Mouse (Mus musculus): ENCODE measurements around the gene Scrn3. TPM values are rescaled to one million over a fixed set of nuclear protein-coding genes. Genes with fewer than 3 reads are reported as not detected.

Gene Scrn3
- total and polyA plus RNA-seq, 2 experiments, result 16.0 to 41.3 TPM

- Histone ChIP-seq H3K27ac (replicated peaks; ENCODE audit: insufficient read depth, low read depth, low read length) (no peak overlapping the region), H3K4me3 (ENCODE audit: insufficient read depth, low read depth, low read length) (no peak overlapping the region), H3K79me2 (ENCODE audit: control insufficient read depth, insufficient read depth, low read length) (no peaks in the 10 kb centered on the region), H3K27me3 (ENCODE audit: control insufficient read depth, insufficient read depth, low read length) (peaks cover 47% of the 10 kb centered on the region), H3K9ac (ENCODE audit: low read depth, low read length) (no peak overlapping the region), H3K4me1 (ENCODE audit: control insufficient read depth, insufficient read depth, low read length) (peaks cover 11% of the 10 kb centered on the region), H3K36me3 (ENCODE audit: control insufficient read depth, insufficient read depth, low read length) (no peaks in the 10 kb centered on the region)
- TF ChIP-seq POLR2A (IDR thresholded peaks at IDR 0.05; ENCODE audit: extremely low read depth, insufficient read depth, low read length) (no peak), CTCF (IDR thresholded peaks at IDR 0.05; ENCODE audit: low read depth, low read length) (no peak)
- no peak for DNase-seq (ENCODE audit: extremely low read depth, low read depth, low spot score)
- WGBS, result 7% methylated on average over 14 of the region's 14 CpGs
Measured at GRCm38 (mm10) chr2:73270071-73270592, 42.3 kb upstream of the Scrn3 start.

DNA sequence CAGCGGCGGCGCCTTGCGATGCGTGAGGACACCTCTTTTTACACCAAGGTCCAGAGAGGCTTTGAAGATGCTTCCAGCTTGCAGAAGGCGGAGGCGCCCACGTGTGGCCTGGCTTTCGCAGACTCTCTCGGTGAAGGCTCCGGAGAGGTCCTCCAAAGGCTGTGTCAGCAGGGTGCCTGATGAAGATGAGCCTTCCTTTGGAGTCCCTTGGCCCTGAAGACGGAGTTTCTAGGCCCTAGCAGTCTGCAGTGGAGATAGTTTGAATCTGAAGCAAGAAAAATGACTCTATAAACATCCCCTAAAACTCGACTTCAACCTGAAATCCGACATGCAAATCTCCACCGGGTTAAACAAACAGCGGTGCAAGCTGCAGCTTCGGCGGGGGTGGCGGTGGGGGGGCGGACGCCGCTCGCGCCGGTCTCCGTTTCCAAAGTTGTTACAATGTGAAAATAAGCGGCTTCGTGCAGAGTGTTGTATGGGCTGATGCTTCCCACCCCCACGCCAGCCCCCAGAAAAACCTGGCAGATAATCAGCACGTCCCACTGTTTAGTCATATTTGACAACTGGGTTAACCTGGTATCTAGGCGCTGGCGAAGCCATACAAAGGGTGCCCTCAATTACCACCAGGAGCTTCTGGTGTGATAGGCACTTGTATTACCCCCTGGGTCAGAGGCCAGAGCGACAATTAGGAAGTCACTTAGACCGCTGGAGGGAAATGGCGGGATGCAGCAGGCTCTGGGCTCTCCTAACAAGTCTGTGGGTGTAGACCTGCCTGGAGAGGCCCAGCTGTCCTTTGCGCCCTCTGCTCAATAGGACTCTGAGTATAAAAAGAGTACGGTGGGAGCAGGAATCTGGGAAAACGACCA lies 41.6 kb upstream of the Scrn3 start:
- Histone ChIP-seq H3K27me3 (ENCODE audit: control insufficient read depth, insufficient read depth, low read length) (peaks cover 46% of the 10 kb centered on the region), H3K4me3 (ENCODE audit: insufficient read depth, low read depth, low read length) (no peak overlapping the region), H3K79me2 (ENCODE audit: control insufficient read depth, insufficient read depth, low read length) (no peaks in the 10 kb centered on the region), H3K36me3 (ENCODE audit: control insufficient read depth, insufficient read depth, low read length) (no peaks in the 10 kb centered on the region), H3K4me1 (ENCODE audit: control insufficient read depth, insufficient read depth, low read length) (peaks cover 11% of the 10 kb centered on the region), H3K9ac (ENCODE audit: low read depth, low read length) (no peak overlapping the region), H3K27ac (replicated peaks; ENCODE audit: insufficient read depth, low read depth, low read length) (no peak overlapping the region)
- DNase-seq (ENCODE audit: extremely low read depth, low read depth, low spot score), result no peak
- 5% methylated on average over 38 of the region's 38 CpGs for WGBS
- TF ChIP-seq CTCF (IDR thresholded peaks at IDR 0.05; ENCODE audit: low read depth, low read length) (no peak), POLR2A (IDR thresholded peaks at IDR 0.05; ENCODE audit: extremely low read depth, insufficient read depth, low read length) (no peak)

GRCm38 (mm10) chr2:73271459-73272161 lies 40.8 kb upstream of the Scrn3 start, which contains the start of gene Sp9:
Gene Sp9, plus strand, starts transcription at chr2:73271925.
- Histone ChIP-seq H3K79me2 (ENCODE audit: control insufficient read depth, insufficient read depth, low read length) (no peaks in the 10 kb centered on the region), H3K9ac (ENCODE audit: low read depth, low read length) (no peak within 1 kb of the TSS), H3K36me3 (ENCODE audit: control insufficient read depth, insufficient read depth, low read length) (no peaks in the 10 kb centered on the region), H3K27ac (replicated peaks; ENCODE audit: insufficient read depth, low read depth, low read length) (no peak within 1 kb of the TSS), H3K4me3 (ENCODE audit: insufficient read depth, low read depth, low read length) (no peak within 1 kb of the TSS; the same call in 1 of the 2 replicates), H3K27me3 (ENCODE audit: control insufficient read depth, insufficient read depth, low read length) (peaks cover 42% of the 10 kb centered on the region), H3K4me1 (ENCODE audit: control insufficient read depth, insufficient read depth, low read length) (peaks cover 11% of the 10 kb centered on the region)
- WGBS, result 3% methylated on average over 48 of the region's 48 CpGs
- DNase-seq (ENCODE audit: extremely low read depth, low read depth, low spot score), result no peak
- TF ChIP-seq CTCF (IDR thresholded peaks at IDR 0.05; ENCODE audit: low read depth, low read length) (no peak), POLR2A (IDR thresholded peaks at IDR 0.05; ENCODE audit: extremely low read depth, insufficient read depth, low read length) (no peak)

- H3K79me2 ChIP-seq (ENCODE audit: control insufficient read depth, insufficient read depth, low read length), result no peaks in the 10 kb centered on the region
- H3K9ac ChIP-seq (ENCODE audit: low read depth, low read length), result no peak overlapping the region
- H3K4me3 ChIP-seq (ENCODE audit: insufficient read depth, low read depth, low read length), result peak overlapping the region; percentile 1; the same call in 1 of the 2 replicates
- no peak for DNase-seq (ENCODE audit: extremely low read depth, low read depth, low spot score)
- H3K4me1 ChIP-seq (ENCODE audit: control insufficient read depth, insufficient read depth, low read length), result peaks cover 11% of the 10 kb centered on the region
- H3K27ac ChIP-seq (replicated peaks; ENCODE audit: insufficient read depth, low read depth, low read length), result no peak overlapping the region
- TF ChIP-seq CTCF (IDR thresholded peaks at IDR 0.05; ENCODE audit: low read depth, low read length) (no peak), POLR2A (IDR thresholded peaks at IDR 0.05; ENCODE audit: extremely low read depth, insufficient read depth, low read length) (no peak)
- no peaks in the 10 kb centered on the region for H3K36me3 ChIP-seq (ENCODE audit: control insufficient read depth, insufficient read depth, low read length)
- H3K27me3 ChIP-seq (ENCODE audit: control insufficient read depth, insufficient read depth, low read length), result peaks cover 49% of the 10 kb centered on the region
- WGBS, result 3% methylated on average over 55 of the region's 55 CpGs
Measured at GRCm38 (mm10) chr2:73272351-73273248, 39.8 kb upstream of the Scrn3 start.

All from liver, adult 2 months (tissue).